Mouse (Mus musculus): Measurements from ENCODE around the gene Rabggta. TPM values are rescaled to one million over a fixed set of nuclear protein-coding genes. Genes with fewer than 3 reads are reported as not detected.

Rabggta gene
- total RNA-seq, 4 experiments from 2014 or later = 13.3 to 14.6 (median 14.5) TPM

DNA sequence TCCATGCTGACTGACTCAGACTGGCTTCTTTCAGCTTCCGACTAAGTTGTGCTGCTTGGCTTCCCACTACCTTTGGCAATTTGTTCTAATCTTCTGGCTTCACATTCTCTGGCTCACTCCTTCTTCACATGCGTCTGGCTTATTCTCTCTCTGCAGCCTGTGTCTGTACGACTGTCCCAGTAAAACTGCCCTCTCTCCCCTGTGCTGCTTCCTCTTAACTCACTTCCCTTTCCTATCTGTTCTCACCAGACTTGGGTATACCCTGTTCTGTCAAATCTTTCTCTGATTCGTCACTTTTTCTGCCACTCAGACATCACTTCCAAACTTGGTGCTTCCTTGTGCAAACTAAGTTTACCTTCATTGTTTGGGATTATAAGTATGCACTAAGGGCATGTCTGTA, 24.8 kb downstream of the Rabggta start:
- no peak for DNase-seq (ENCODE audit: low spot score)

DNA sequence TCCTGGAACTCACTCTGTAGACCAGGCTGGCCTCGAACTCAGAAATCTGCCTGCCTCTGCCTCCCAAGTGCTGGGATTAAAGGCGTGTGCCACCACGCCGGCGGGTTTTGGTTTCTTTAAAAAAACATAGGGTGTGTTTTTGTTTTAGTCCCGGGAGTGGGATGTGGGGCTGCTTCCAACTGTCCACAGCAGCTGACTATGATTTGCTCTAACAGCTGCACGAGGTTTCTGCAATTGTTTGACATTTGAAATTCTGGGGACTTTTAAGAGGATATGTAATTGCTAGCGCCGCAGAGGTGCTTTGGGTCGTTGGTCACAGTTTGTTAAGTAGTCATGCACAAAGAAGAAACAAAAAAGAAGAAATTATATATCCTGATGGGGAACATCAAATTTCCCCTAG, 32.6 kb downstream of the Rabggta start:
- DNase-seq (ENCODE audit: low spot score) = no peak

DNA sequence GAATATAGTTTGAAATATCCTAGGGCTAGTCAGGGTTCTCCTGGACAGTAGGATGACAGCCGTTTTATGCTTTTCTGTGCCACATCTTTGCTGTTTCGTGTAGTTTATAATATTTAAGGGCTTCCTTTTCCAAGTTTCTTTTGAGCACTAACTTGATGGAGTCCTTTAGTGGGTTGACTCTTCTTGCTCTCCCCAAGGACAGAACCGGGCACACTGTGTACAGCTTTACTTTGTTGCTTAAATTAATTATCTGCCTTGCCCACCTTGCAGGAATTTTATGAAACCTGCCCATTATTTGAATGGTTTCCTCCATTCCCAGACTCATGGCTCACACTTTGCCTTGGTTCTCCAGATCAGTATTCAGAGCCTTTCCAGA, 40.0 kb downstream of the Rabggta start:
- DNase-seq (ENCODE audit: low spot score) = no peak

DNA sequence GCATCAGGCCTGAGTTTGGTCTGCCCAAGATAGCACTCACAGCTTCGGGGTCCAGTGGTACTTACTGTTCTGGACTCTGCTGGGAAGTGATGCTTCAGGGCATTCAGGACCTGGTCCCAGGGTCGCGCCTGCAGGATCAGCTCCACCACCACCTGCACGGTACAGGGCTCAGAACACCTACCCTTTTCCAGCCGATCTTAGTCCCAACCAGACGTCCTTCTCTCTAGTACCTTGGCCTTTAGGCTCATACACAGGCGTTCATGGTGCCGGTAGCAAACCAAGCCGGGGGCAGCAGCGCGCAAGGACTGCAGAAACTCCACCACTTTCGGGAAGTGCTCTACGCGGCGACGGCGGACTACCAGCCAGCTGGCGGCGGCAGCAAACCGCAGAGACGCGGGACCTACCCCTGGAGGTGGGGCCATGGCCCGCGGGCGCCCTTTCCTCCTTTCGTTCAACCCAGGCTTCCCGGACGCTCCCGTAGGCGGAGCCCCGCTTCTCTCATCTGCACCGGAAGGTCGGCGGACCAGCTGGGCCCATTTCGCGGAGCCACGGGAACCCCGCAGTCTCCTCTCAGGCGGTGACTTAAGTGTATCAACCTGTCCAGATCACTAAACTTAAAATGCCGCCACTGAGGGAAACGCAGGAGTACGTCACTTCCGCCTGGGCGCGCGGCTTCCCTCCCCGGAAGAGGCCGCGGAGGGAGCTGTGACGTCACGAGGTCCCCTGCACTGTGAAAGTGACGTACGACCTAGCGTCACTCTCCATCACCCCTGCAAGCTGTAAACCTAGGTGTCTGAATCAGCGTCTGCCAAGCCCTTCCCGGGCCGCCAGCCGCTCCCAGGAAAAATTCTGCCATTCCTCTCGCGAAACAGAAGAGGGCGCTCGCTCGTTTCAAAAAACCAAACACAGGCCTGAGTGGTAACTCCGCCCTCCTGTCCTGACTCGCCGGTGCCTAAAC, 40.6 kb downstream of the Rabggta start, which contains the start of gene Tinf2:
Tinf2 (minus strand) TSS at position 661 of the 958 bp plus-strand sequence.
- DNase-seq (ENCODE audit: low spot score) = peak; percentile 91

DNA sequence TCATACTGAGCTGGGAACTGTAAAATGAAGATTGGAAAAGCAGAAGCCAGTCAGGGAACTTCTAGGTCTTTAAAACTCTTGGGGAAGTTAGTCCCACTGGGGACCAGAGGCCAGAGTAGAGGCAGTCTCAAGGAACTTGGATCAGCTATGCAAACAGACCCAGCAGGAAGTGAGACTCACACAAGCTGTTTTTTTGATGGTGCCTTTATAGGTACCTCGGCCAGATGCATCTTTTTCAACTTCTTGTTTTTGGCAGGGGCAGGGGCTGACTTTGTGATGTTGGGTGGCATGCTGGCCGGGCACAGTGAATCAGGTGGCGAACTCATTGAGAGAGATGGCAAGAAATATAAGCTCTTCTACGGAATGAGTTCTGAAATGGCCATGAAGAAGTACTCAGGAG, 44.4 kb downstream of the Rabggta start:
- DNase-seq (ENCODE audit: low spot score) = no peak

DNA sequence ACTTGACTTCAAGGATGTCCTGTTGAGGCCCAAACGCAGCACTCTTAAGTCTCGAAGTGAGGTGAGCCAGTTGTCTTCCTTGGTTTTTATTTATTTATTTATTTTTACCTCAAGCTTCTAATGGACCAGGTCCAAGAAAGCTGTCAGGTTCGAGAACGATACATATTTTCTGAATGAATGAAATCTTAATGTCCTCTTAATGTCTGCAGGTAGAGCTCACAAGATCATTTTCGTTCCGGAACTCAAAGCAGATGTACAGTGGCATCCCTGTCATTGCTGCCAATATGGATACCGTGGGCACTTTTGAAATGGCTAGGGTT, 49.4 kb downstream of the Rabggta start:
- no peak for DNase-seq (ENCODE audit: low spot score)

DNA sequence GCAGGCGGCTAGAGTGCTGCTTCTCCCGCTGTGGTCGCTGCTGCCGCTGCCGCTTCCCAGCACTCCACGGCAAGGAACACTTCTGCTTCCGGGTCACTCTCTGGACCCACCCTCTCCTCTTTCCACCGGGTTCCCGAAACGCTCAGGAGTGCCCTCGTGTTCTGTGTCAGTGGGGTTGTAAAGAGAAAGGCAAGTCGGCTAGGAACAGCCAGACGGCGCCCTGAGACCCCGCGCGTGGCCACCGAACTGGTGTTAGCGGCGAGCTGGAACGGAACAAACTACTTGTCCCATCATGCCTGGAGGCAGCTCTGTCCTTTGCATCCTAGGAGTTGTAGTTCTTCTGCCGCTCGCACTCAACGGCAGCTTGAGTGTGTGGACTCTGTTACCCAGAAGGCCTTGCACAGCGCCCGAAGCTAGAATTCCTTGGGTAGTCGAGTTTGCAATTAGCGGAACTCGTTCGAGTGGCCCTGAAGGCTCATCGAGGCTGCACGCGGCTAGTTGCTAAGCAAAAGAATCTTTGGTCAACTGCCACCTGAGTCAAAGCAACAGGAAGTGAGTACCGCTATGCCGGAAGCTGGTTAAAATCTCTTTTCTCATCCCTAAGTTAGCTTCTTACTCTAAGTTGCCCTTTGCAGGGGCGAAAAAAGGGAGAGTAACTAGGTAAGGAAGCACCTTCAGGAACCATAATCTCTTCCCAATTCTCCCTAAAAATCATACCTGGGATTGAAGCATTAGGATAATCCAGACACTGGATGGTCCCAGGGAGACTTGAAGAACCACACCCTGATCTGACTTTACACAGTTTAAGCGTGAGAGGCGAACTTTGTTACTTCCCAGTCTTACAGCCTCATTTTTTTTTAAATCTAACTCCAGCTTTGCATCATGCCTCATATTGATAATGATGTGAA, 50.0 kb downstream of the Rabggta start, which contains the start of the genes Gmpr2 and Nedd8:
Gmpr2 (plus strand) TSS at position 109 of the 908 bp plus-strand sequence.
Nedd8 (minus strand) TSS at position 292 of the 908 bp plus-strand sequence.
- DNase-seq (ENCODE audit: low spot score) = peak; percentile 93

DNA sequence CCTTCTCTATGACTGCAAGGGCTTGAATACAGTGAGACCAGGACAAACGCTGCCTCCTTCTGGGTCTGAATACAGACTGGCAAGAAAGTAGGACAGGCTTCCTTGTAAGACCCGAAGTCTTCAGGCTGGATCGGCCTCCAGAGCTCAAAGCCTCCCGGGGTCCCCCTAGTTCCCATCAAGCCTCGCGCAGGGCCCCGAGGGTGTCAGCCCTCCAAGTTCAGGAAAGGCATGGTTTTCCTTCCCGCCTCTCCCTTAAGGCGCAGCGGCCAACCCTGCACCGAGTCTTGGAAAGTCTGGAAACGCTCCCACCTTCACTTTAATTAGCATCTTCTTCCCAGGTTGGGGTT, 50.6 kb downstream of the Rabggta start:
- no peak for DNase-seq (ENCODE audit: low spot score)

Other genes starting within 250 kb of the Rabggta start
- 100 to 1,000 TPM; 132 to 160 (median 146) TPM for gene Dhrs4, start 243.5 kb downstream of the Rabggta start, total RNA-seq (2022)
- 1 to 10 TPM; 2.4 to 3.6 (median 2.4) TPM for gene Carmil3, start 231.6 kb downstream of the Rabggta start, total RNA-seq (2022)
- gene Cpne6, start 211.8 kb downstream of the Rabggta start, total RNA-seq (2022) = under 1 TPM in 1 of 4 experiments, not detected in 3; 0.12 TPM
- not detected for gene Nrl, start 197.3 kb downstream of the Rabggta start, total RNA-seq (2022)
- 10 to 100 TPM in 2 of 4 experiments, 1 to 10 TPM in 2; 6.6 to 12.5 (median 9.3) TPM for gene Pck2, start 182.0 kb downstream of the Rabggta start, total RNA-seq (2022)
- 100 to 1,000 TPM; 161 to 180 (median 166) TPM for gene Dcaf11, start 162.3 kb downstream of the Rabggta start, total RNA-seq (2022)
- not detected for gene A730061H03Rik, start 161.9 kb downstream of the Rabggta start, total RNA-seq (2022)
- 100 to 1,000 TPM; 165 to 203 (median 175) TPM for gene Fitm1, start 146.6 kb downstream of the Rabggta start, total RNA-seq (2022)
- gene Psme1, start 144.1 kb downstream of the Rabggta start, total RNA-seq (2022) = 100 to 1,000 TPM; 273 to 297 (median 284) TPM
- gene Emc9, start 137.0 kb downstream of the Rabggta start, total RNA-seq (2022) = 10 to 100 TPM; 65.0 to 75.0 (median 68.2) TPM
- 100 to 1,000 TPM in 3 of 4 experiments, 10 to 100 TPM in 1; 92.6 to 112 (median 108) TPM for gene Psme2, start 131.2 kb downstream of the Rabggta start, total RNA-seq (2022)
- 10 to 100 TPM; 23.9 to 29.1 (median 26.9) TPM for gene Rnf31, start 130.6 kb downstream of the Rabggta start, total RNA-seq (2022)
- 1 to 10 TPM; 7.2 to 8.9 (median 8.4) TPM for gene Irf9, start 118.7 kb downstream of the Rabggta start, total RNA-seq (2022)
- gene Rec8, start 104.2 kb downstream of the Rabggta start, total RNA-seq (2022) = 1 to 10 TPM in 1 of 4 experiments, under 1 TPM in 3; 0.53 to 1.4 (median 0.67) TPM
- gene Ipo4, start 86.3 kb downstream of the Rabggta start, total RNA-seq (2022) = 10 to 100 TPM; 58.2 to 75.2 (median 71.6) TPM
- 1 to 10 TPM; 1.6 to 3.3 (median 2.6) TPM for gene Gm49378, start 84.4 kb downstream of the Rabggta start, total RNA-seq (2022)
- gene Tm9sf1, start 78.5 kb downstream of the Rabggta start, total RNA-seq (2022) = 10 to 100 TPM; 38.9 to 44.2 (median 40.8) TPM
- under 1 TPM; 0.44 to 0.88 (median 0.52) TPM for gene Tssk4, start 72.1 kb downstream of the Rabggta start, total RNA-seq (2022)
- gene Mdp1, start 61.8 kb downstream of the Rabggta start, total RNA-seq (2022) = 10 to 100 TPM; 46.2 to 64.1 (median 52.7) TPM
- gene Gmpr2, start 50.3 kb downstream of the Rabggta start, total RNA-seq (2022) = 10 to 100 TPM in 1 of 4 experiments, 1 to 10 TPM in 3; 7.8 to 11.2 (median 8.9) TPM
- gene Nedd8, start 50.1 kb downstream of the Rabggta start, total RNA-seq (2022) = 100 to 1,000 TPM; 245 to 279 (median 255) TPM
- gene Tinf2, start 40.4 kb downstream of the Rabggta start, total RNA-seq (2022) = 10 to 100 TPM; 11.1 to 15.2 (median 13.3) TPM
- gene Tgm1, start 8.3 kb downstream of the Rabggta start, total RNA-seq (2022) = under 1 TPM; 0.16 to 0.43 (median 0.27) TPM
- 10 to 100 TPM; 38.3 to 46.8 (median 43.2) TPM for gene Dhrs1, start 23.4 kb upstream of the Rabggta start, total RNA-seq (2022)
- gene Nop9, start 23.4 kb upstream of the Rabggta start, total RNA-seq (2022) = 10 to 100 TPM in 3 of 4 experiments, 1 to 10 TPM in 1; 9.6 to 13.2 (median 11.0) TPM
- gene Cideb, start 36.2 kb upstream of the Rabggta start, total RNA-seq (2022) = 1 to 10 TPM in 3 of 4 experiments, under 1 TPM in 1; 0.95 to 1.9 (median 1.4) TPM
- gene Ltb4r2, start 39.2 kb upstream of the Rabggta start, total RNA-seq (2022) = under 1 TPM; 0.06 to 0.19 (median 0.13) TPM
- under 1 TPM in 3 of 4 experiments, not detected in 1; 0.19 to 0.49 (median 0.26) TPM for gene Ltb4r1, start 43.7 kb upstream of the Rabggta start, total RNA-seq (2022)
- gene Adcy4, start 61.8 kb upstream of the Rabggta start, total RNA-seq (2022) = 10 to 100 TPM; 13.0 to 22.0 (median 16.4) TPM
- gene Ripk3, start 66.6 kb upstream of the Rabggta start, total RNA-seq (2022) = 1 to 10 TPM; 2.2 to 6.2 (median 3.4) TPM
- 1 to 10 TPM; 3.3 to 4.2 (median 3.7) TPM for gene Nfatc4, start 100.9 kb upstream of the Rabggta start, total RNA-seq (2022)
- gene Nynrin, start 131.7 kb upstream of the Rabggta start, total RNA-seq (2022) = 10 to 100 TPM in 1 of 4 experiments, 1 to 10 TPM in 3; 4.4 to 11.5 (median 6.2) TPM
- gene Cbln3, start 162.1 kb upstream of the Rabggta start, total RNA-seq (2022) = under 1 TPM in 1 of 4 experiments, not detected in 3; 0.06 TPM
- 10 to 100 TPM in 2 of 4 experiments, 1 to 10 TPM in 2; 8.1 to 11.7 (median 10.3) TPM for gene Khnyn, start 162.7 kb upstream of the Rabggta start, total RNA-seq (2022)
- gene Sdr39u1, start 178.0 kb upstream of the Rabggta start, total RNA-seq (2022) = 100 to 1,000 TPM; 120 to 148 (median 130) TPM
- 1 to 10 TPM in 2 of 4 experiments, under 1 TPM in 2; 0.57 to 1.2 (median 0.99) TPM for gene Cma1, start 222.4 kb upstream of the Rabggta start, total RNA-seq (2022)
- not detected for gene Cma2, start 228.7 kb upstream of the Rabggta start, total RNA-seq (2022)